Mouse (Mus musculus) frontal cortex, postnatal 10 days (tissue): ENCODE results near the gene Phldb2.

Source experiments
- DNase-seq, 2 experiments: peaks; one replicate each; pipeline ENCODE4 v3.0.0; 2022; ENCODE audit warnings: low spot score in 2 of 2, mixed read lengths in 1 of 2

The Phldb2 gene

GRCm38 (mm10) chr16:45953394-45953793, at the start of gene Phldb2:
Gene Phldb2 (minus strand): TSS chr16:45953598.
- no peak for DNase-seq

GRCm38 (mm10) chr16:46001550-46002166, 48.3 kb upstream of the Phldb2 start:
- peak in 1 of 2 experiments; percentile 23 for DNase-seq

- no peak for DNase-seq
Measured at GRCm38 (mm10) chr16:46000976-46001375, 47.6 kb upstream of the Phldb2 start.

- no peak for DNase-seq
Measured at GRCm38 (mm10) chr16:45999374-46000191, 46.2 kb upstream of the Phldb2 start.

GRCm38 (mm10) chr16:45998231-45998630, 44.8 kb upstream of the Phldb2 start:
- no peak for DNase-seq

- no peak for DNase-seq
Measured at GRCm38 (mm10) chr16:45990901-45991676, 37.7 kb upstream of the Phldb2 start.

- no peak for DNase-seq
Measured at GRCm38 (mm10) chr16:45986236-45986635, 32.8 kb upstream of the Phldb2 start.

- DNase-seq = no peak
Measured at GRCm38 (mm10) chr16:45984610-45985606, 31.5 kb upstream of the Phldb2 start.

GRCm38 (mm10) chr16:45976251-45976650, 22.9 kb upstream of the Phldb2 start:
- no peak for DNase-seq

- DNase-seq = no peak
Measured at GRCm38 (mm10) chr16:45973959-45974686, 20.7 kb upstream of the Phldb2 start.

- DNase-seq = no peak
Measured at GRCm38 (mm10) chr16:45970187-45970586, 16.8 kb upstream of the Phldb2 start.

GRCm38 (mm10) chr16:45968716-45969115, 15.3 kb upstream of the Phldb2 start:
- DNase-seq = no peak

- peak; percentile 23 to 72 for DNase-seq
Measured at GRCm38 (mm10) chr16:45967471-45967870, 14.1 kb upstream of the Phldb2 start.

- DNase-seq = no peak
Measured at GRCm38 (mm10) chr16:45966604-45967003, 13.2 kb upstream of the Phldb2 start.

- DNase-seq = no peak
Measured at GRCm38 (mm10) chr16:45964777-45965176, 11.4 kb upstream of the Phldb2 start.

- no peak for DNase-seq
Measured at GRCm38 (mm10) chr16:45963837-45964236, 10.4 kb upstream of the Phldb2 start.

- DNase-seq = no peak
Measured at GRCm38 (mm10) chr16:45963088-45963487, 9.7 kb upstream of the Phldb2 start.

GRCm38 (mm10) chr16:45960978-45961377, 7.6 kb upstream of the Phldb2 start:
- no peak for DNase-seq

GRCm38 (mm10) chr16:45956390-45956950, 3.1 kb upstream of the Phldb2 start:
- no peak for DNase-seq

- DNase-seq = no peak
Measured at GRCm38 (mm10) chr16:45952501-45952900, 897 bp downstream of the Phldb2 start.
